Mouse (Mus musculus) spleen, adult 12 weeks (tissue): Measurements from ENCODE around the gene Fbxo42.

ENCODE experiments used
- DNase-seq: peaks from one replicate; pipeline ENCODE4 v3.0.0; 2022; ENCODE audit warnings: low spot score

Gene Fbxo42

DNA sequence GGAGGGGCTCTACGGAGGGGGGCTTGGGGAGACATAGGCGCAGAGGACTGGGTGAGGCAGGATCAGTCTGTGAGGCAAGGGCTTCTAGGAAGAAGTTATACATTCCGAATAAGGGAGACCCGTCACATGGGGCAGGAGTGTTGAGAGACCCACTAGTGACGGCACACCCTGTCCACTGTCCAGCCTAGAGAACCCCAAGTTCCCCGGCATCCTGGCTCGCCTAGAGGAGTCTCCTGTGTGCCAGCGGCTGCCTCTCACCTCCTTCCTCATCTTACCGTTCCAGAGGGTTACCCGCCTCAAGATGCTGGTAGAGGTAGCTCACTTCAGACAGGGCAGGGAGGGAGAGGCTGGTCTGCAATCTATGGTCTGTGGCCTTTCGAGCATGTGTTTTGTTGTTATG is 101.7 kb downstream of the Fbxo42 start:
- no peak for DNase-seq

DNA sequence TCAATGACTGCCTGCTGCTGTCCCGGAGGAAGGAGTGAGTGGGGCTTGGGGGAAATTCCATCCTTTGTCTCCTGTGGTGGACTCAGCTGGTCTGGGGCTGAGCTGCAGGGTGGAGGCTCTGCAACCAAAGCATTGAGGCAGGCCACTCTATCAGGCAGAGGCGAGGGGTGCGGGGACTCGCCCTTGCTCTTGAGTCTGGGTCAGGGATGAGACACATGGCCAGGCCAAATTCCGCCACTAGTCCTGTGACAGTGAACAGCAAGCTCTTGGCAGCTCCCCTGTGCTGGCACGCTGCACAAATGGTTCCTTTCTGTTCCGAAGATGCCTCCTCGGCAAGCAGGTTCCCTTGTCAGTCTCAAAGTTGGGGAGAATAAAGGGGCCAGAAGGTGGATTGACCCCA is 103.4 kb downstream of the Fbxo42 start:
- no peak for DNase-seq

DNA sequence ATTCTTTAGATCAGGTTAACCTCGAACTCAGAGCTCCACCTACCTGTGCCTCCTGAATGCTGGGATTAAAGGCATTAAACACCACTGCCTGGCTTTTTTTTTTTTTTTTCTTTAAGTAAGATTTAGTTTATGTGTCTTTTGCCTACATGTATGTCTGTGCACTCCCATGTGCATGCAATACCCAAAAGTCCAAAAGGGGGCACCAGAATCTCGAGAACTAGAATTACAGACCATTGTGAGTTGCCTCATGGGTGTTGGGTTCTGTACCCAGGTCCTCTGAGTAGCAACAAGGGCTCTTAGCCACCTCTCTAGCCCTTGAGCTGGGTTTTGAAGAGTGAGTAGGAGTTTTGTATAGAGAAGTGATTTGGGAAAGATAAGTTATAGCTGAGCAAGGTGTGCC is 104.9 kb downstream of the Fbxo42 start:
- DNase-seq: no peak
